Mouse (Mus musculus): ENCODE measurements at regions not wholly inside any gene's neighbourhood (a gene's known extent, or its start where the extent isn't known, plus 50 kb on each side); places are given as distances from the start of the nearest gene placed in this dataset.
A peak's percentile ranks its signal among the peaks of the same experiment; 100 is the strongest.

- 40% methylated on average over 12 of the region's 12 CpGs for WGBS
- H3K9ac ChIP-seq (ENCODE audit: low read depth, low read length) = peak overlapping the region; percentile 8; the same call in 1 of the 2 replicates
These were observed 104.6 kb upstream of the Tut7 start for GRCm38 (mm10) chr13:59927379-59928111.

DNA sequence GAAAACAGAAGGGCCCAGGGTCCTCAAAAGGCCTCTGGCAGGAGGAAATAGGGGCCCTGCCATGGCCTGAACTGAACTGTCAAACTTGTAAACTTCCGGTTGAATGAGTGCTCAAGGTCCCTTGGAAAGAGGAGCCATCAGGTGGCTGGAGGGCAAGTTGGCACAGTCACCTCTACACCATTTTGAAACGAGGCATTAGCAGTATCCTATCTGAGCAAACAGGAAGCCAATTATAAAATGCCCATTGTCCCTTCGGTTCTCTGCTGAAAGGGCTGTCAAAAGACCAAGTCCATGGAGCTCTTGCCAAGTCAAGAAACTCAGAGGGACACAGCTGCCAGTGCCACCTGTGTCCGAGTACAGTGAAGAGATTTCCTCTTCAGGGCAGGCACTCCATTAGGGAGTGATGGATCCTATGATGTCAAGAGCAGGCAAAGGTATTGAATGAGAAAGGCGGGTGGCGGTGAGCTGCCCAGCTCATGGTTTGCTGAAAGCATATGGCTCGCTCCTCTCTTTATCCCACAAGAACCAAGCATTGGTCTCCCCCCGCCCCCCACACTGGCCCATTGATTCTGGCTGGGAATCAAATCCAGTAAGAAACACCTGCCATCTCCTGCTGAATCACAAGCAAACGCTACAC is 103.0 kb upstream of the Tut7 start:
- peak; percentile 54 for ATAC-seq
- H3K4me2 ChIP-seq (ENCODE audit: low read length) = no peak overlapping the region
- no peaks in the 10 kb centered on the region for H3K27me3 ChIP-seq (ENCODE audit: control insufficient read depth, insufficient read depth, low read depth, low read length)
- H3K9me3 ChIP-seq (replicated peaks; ENCODE audit: control insufficient read depth, low read length, poor library complexity, severe bottlenecking) = no peaks in the 10 kb centered on the region
- no peaks in the 10 kb centered on the region for H3K36me3 ChIP-seq (ENCODE audit: control insufficient read depth, insufficient read depth, low read length)
- H3K27ac ChIP-seq (ENCODE audit: low read length) = no peak overlapping the region
- H3K4me3 ChIP-seq (ENCODE audit: low read depth, low read length) = no peak overlapping the region
- 45% methylated on average over 9 of the region's 9 CpGs for WGBS
- H3K4me1 ChIP-seq (ENCODE audit: control insufficient read depth, insufficient read depth, low read length) = 0 out of 2 replicates have a peak, but pooled peaks cover 6% of the 10 kb centered on the region
- no peak overlapping the region for H3K9ac ChIP-seq (ENCODE audit: low read depth, low read length)

More at GRCm38 (mm10) chr13:59927379-59928111, 104.6 kb upstream of the Tut7 start:
- no peaks in the 10 kb centered on the region for H3K27me3 ChIP-seq (ENCODE audit: control insufficient read depth, insufficient read depth, low read depth, low read length)
- no peaks in the 10 kb centered on the region for H3K36me3 ChIP-seq (ENCODE audit: control insufficient read depth, insufficient read depth, low read length)
- no peak overlapping the region for H3K4me3 ChIP-seq (ENCODE audit: low read depth, low read length)
- ATAC-seq = peak; percentile 72
- no peaks in the 10 kb centered on the region for H3K9me3 ChIP-seq (replicated peaks; ENCODE audit: control insufficient read depth, low read length, poor library complexity, severe bottlenecking)
- no peak overlapping the region for H3K27ac ChIP-seq (ENCODE audit: low read length)
- no peak overlapping the region for H3K4me2 ChIP-seq (ENCODE audit: low read length)
- 0 out of 2 replicates have a peak, but pooled peaks cover 6% of the 10 kb centered on the region for H3K4me1 ChIP-seq (ENCODE audit: control insufficient read depth, insufficient read depth, low read length)

DNA sequence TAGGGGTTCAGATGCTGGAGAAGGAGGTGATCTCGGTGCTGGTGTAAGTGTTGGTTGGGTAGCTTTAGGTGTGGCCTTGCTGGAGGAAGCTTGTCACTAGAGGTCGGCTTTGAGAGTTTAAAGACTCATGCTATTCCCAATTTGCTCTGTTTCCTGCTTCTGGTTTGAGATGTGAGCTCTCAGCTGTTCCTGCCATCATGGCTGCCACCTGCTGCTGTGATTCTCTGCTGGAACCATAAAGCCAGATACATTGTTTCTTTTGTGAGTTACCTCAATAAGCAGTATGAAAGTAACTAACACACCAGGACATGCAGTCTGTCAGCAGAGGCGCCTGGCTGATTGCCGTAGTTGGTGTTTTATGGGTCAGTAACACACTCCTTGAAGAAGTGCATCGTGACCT is 94.2 kb upstream of the Tut7 start:
- 91% methylated on average over 5 of the region's 5 CpGs for WGBS
- H3K9ac ChIP-seq (ENCODE audit: low read depth, low read length) = no peak overlapping the region
- no peak overlapping the region for H3K27ac ChIP-seq (ENCODE audit: low read length)

GRCm38 (mm10) chr13:59916166-59917044 is 93.5 kb upstream of the Tut7 start:
- WGBS = 81% methylated on average over 22 of the region's 22 CpGs
- H3K27me3 ChIP-seq (ENCODE audit: control insufficient read depth, insufficient read depth, low read depth, low read length) = no peaks in the 10 kb centered on the region
- H3K4me1 ChIP-seq (ENCODE audit: control insufficient read depth, insufficient read depth, low read length) = no peaks in the 10 kb centered on the region
- H3K36me3 ChIP-seq (ENCODE audit: control insufficient read depth, insufficient read depth, low read length) = no peaks in the 10 kb centered on the region
- no peak for ATAC-seq
- no peak overlapping the region for H3K9ac ChIP-seq (ENCODE audit: low read depth, low read length)
- no peak overlapping the region for H3K27ac ChIP-seq (ENCODE audit: low read length)
- no peak overlapping the region for H3K4me3 ChIP-seq (ENCODE audit: low read depth, low read length)
- no peak overlapping the region for H3K4me2 ChIP-seq (ENCODE audit: low read length)
- H3K9me3 ChIP-seq (replicated peaks; ENCODE audit: control insufficient read depth, low read length, poor library complexity, severe bottlenecking) = no peaks in the 10 kb centered on the region

More for the DNA sequence above, 94.2 kb upstream of the Tut7 start:
- no peaks in the 10 kb centered on the region for H3K4me1 ChIP-seq (ENCODE audit: control insufficient read depth, insufficient read depth, low read length)
- H3K4me2 ChIP-seq (ENCODE audit: low read length) = no peak overlapping the region
- no peaks in the 10 kb centered on the region for H3K27me3 ChIP-seq (ENCODE audit: control insufficient read depth, insufficient read depth, low read depth, low read length)
- no peaks in the 10 kb centered on the region for H3K9me3 ChIP-seq (replicated peaks; ENCODE audit: control insufficient read depth, low read length, poor library complexity, severe bottlenecking)
- ATAC-seq = no peak
- H3K4me3 ChIP-seq (ENCODE audit: low read depth, low read length) = no peak overlapping the region
- no peaks in the 10 kb centered on the region for H3K36me3 ChIP-seq (ENCODE audit: control insufficient read depth, insufficient read depth, low read length)

DNA sequence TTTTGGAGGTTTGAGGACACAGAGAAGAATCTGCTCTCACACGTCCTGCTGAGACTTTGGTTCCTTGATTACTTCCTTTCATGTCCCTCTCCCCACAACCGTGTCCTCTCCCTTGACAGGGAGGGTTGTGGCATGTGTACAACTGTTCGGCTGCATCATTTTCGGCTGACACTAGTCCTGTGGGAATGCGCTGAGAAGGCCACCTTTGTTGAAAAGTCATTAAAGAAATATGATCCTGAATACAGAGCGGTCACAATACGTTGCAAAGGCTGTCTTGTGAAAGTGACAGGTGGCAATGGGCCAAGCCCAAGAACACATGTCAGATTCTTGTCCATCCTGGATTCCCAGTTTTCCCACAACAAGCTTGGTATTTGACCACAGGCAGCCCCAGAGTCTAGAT is 92.8 kb upstream of the Tut7 start:
- Histone ChIP-seq H3K9ac (ENCODE audit: low read depth, low read length) (no peak overlapping the region), H3K27ac (ENCODE audit: low read length) (no peak overlapping the region), H3K9me3 (replicated peaks; ENCODE audit: control insufficient read depth, low read length, poor library complexity, severe bottlenecking) (no peaks in the 10 kb centered on the region), H3K27me3 (ENCODE audit: control insufficient read depth, insufficient read depth, low read depth, low read length) (no peaks in the 10 kb centered on the region), H3K4me2 (ENCODE audit: low read length) (no peak overlapping the region), H3K4me3 (ENCODE audit: low read depth, low read length) (no peak overlapping the region), H3K36me3 (ENCODE audit: control insufficient read depth, insufficient read depth, low read length) (no peaks in the 10 kb centered on the region), H3K4me1 (ENCODE audit: control insufficient read depth, insufficient read depth, low read length) (peaks cover under 1% of the 10 kb centered on the region; the same call in 1 of the 2 replicates)
- ATAC-seq = no peak
- 83% methylated on average over 7 of the region's 7 CpGs for whole genome bisulfite sequencing

- no peak overlapping the region for H3K9ac ChIP-seq (ENCODE audit: low read depth, low read length)
- no peak for ATAC-seq
- no peaks in the 10 kb centered on the region for H3K36me3 ChIP-seq (ENCODE audit: control insufficient read depth, insufficient read depth, low read length)
- H3K27me3 ChIP-seq (ENCODE audit: control insufficient read depth, insufficient read depth, low read depth, low read length) = no peaks in the 10 kb centered on the region
- no peak overlapping the region for H3K4me2 ChIP-seq (ENCODE audit: low read length)
- WGBS = 9% methylated on average over 8 of the region's 8 CpGs
- H3K4me1 ChIP-seq (ENCODE audit: control insufficient read depth, insufficient read depth, low read length) = peaks cover 12% of the 10 kb centered on the region
- no peak overlapping the region for H3K4me3 ChIP-seq (ENCODE audit: low read depth, low read length)
- 0 out of 2 replicates have a peak overlapping the region, but pooled peaks have one; percentile 22 for H3K27ac ChIP-seq (ENCODE audit: low read length)
- no peaks in the 10 kb centered on the region for H3K9me3 ChIP-seq (replicated peaks; ENCODE audit: control insufficient read depth, low read length, poor library complexity, severe bottlenecking)
These were observed 87.5 kb upstream of the Tut7 start for GRCm38 (mm10) chr13:59910179-59911071.

- ATAC-seq = no peak
- Histone ChIP-seq H3K9me3 (replicated peaks; ENCODE audit: control insufficient read depth, low read length, poor library complexity, severe bottlenecking) (no peaks in the 10 kb centered on the region), H3K9ac (ENCODE audit: low read depth, low read length) (no peak overlapping the region), H3K36me3 (ENCODE audit: control insufficient read depth, insufficient read depth, low read length) (no peaks in the 10 kb centered on the region), H3K4me3 (ENCODE audit: low read depth, low read length) (no peak overlapping the region), H3K27me3 (ENCODE audit: control insufficient read depth, insufficient read depth, low read depth, low read length) (no peaks in the 10 kb centered on the region), H3K4me1 (ENCODE audit: control insufficient read depth, insufficient read depth, low read length) (peaks cover 17% of the 10 kb centered on the region), H3K4me2 (ENCODE audit: low read length) (no peak overlapping the region), H3K27ac (ENCODE audit: low read length) (no peak overlapping the region)
- WGBS = 91% methylated on average over 4 of the region's 4 CpGs
These were observed 86.5 kb upstream of the Tut7 start for GRCm38 (mm10) chr13:59909400-59909799.

DNA sequence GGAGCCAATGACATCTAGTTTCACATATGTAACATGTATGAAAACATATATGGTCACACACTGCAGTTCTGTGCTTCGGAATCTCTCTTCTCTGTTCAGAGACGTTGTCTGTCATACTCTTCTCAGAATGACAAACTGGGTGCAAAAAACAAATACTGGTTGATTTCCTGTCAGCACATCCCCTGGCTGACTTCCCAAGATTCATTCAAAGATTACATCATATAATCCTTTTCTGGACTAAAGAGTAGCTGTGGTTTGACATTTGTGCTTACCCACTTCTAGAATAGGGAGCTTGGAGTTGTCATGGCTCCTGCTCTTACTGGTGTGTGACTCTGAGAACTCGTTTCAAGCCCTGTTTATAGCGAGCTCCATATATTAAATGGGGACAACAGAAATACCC is 85.8 kb upstream of the Tut7 start:
- H3K9ac ChIP-seq (ENCODE audit: low read depth, low read length) = no peak overlapping the region
- peaks cover 17% of the 10 kb centered on the region for H3K4me1 ChIP-seq (ENCODE audit: control insufficient read depth, insufficient read depth, low read length)
- no peaks in the 10 kb centered on the region for H3K27me3 ChIP-seq (ENCODE audit: control insufficient read depth, insufficient read depth, low read depth, low read length)
- H3K36me3 ChIP-seq (ENCODE audit: control insufficient read depth, insufficient read depth, low read length) = no peaks in the 10 kb centered on the region
- no peak for ATAC-seq
- H3K27ac ChIP-seq (ENCODE audit: low read length) = no peak overlapping the region
- WGBS = 91% methylated on average over 4 of the region's 4 CpGs
- no peak overlapping the region for H3K4me3 ChIP-seq (ENCODE audit: low read depth, low read length)
- H3K9me3 ChIP-seq (replicated peaks; ENCODE audit: control insufficient read depth, low read length, poor library complexity, severe bottlenecking) = no peaks in the 10 kb centered on the region
- H3K4me2 ChIP-seq (ENCODE audit: low read length) = no peak overlapping the region

Data from midbrain, embryonic 16.5 days (tissue).